Mouse (Mus musculus) MEL (cell line): ENCODE results near the gene Gnat2. TPM values are rescaled to one million over a fixed set of nuclear protein-coding genes. Genes with fewer than 3 reads are reported as not detected.

Experiments
- DNase-seq: peaks from one replicate; pipeline ENCODE4 v3.0.0; 2011; ENCODE audit warnings: low read depth, low spot score
- H3K27ac ChIP-seq: 2 replicates; pipeline ENCODE4 v1.5.1; 2012; ENCODE audit warnings: low read depth, mild to moderate bottlenecking, control low read depth, low read length, moderate library complexity; ENCODE audit not compliant: control insufficient read depth
- H3K27me3 ChIP-seq, 2 experiments: fragments of 150-350 bp in 1 of 2; sonication (generic) in 1 of 2; 2 replicates each; pipeline ENCODE4 v1.6.1; 2012; ENCODE audit warnings: low read length in 2 of 2, mild to moderate bottlenecking in 2 of 2, improper control_type of control experiment in 1 of 2, moderate library complexity in 1 of 2; ENCODE audit not compliant: insufficient read depth in 2 of 2, control insufficient read depth in 1 of 2
- H3K36me3 ChIP-seq, 2 experiments: 2 replicates each; pipeline ENCODE4 v1.6.1; 2012 to 2014; ENCODE audit warnings: low read length in 2 of 2, improper control_type of control experiment in 1 of 2, inconsistent platforms in 1 of 2, mild to moderate bottlenecking in 1 of 2; ENCODE audit not compliant: insufficient read depth in 2 of 2, control insufficient read depth in 1 of 2
- H3K4me1 ChIP-seq, 2 experiments: fragments of 150-350 bp in 1 of 2; sonication (generic) in 1 of 2; 2 replicates each; pipeline ENCODE4 v1.6.1; 2012; ENCODE audit warnings: low read length in 2 of 2, improper control_type of control experiment in 1 of 2, mild to moderate bottlenecking in 1 of 2; ENCODE audit not compliant: insufficient read depth in 2 of 2, control insufficient read depth in 1 of 2
- H3K4me3 ChIP-seq, 2 experiments: fragments of 150-350 bp in 1 of 2; sonication (generic) in 1 of 2; 2 replicates each; pipeline ENCODE4 v1.5.1; 2012; ENCODE audit warnings: low read depth in 2 of 2, low read length in 2 of 2, mild to moderate bottlenecking in 2 of 2, moderate library complexity in 2 of 2, control low read depth in 1 of 2, improper control_type of control experiment in 1 of 2; ENCODE audit not compliant: control insufficient read depth in 1 of 2, insufficient read depth in 1 of 2
- H3K79me2 ChIP-seq: 2 replicates; pipeline ENCODE4 v1.6.1; 2012; ENCODE audit warnings: mild to moderate bottlenecking, low read length, moderate library complexity; ENCODE audit not compliant: control insufficient read depth, poor library complexity, insufficient read depth
- H3K9ac ChIP-seq: 2 replicates; pipeline ENCODE4 v1.6.1; 2012; ENCODE audit warnings: low read depth, mild to moderate bottlenecking, control low read depth, low read length, moderate library complexity; ENCODE audit not compliant: control insufficient read depth, poor library complexity, severe bottlenecking
- H3K9me3 ChIP-seq: fragments of 150-350 bp; sonication (generic); replicated peaks from 2 replicates; pipeline ENCODE4 v1.6.1; 2012; ENCODE audit warnings: mild to moderate bottlenecking, low read length, improper control_type of control experiment, moderate library complexity; ENCODE audit not compliant: insufficient read depth
- BHLHE40 ChIP-seq: IDR thresholded peaks from 2 replicates; pipeline ENCODE4 v1.6.1; 2012; ENCODE audit warnings: low read depth, mild to moderate bottlenecking, inconsistent platforms, low read length, improper control_type of control experiment, borderline replicate concordance
- EP300 ChIP-seq, 2 experiments: IDR thresholded peaks; 2 replicates each; pipeline ENCODE4 v1.6.1; 2011; ENCODE audit warnings: improper control_type of control experiment in 2 of 2, low read length in 2 of 2, low read depth in 1 of 2, mild to moderate bottlenecking in 1 of 2
- ETS1 ChIP-seq: IDR thresholded peaks from 2 replicates; pipeline ENCODE4 v1.6.1; 2012; ENCODE audit warnings: low read depth, mild to moderate bottlenecking, inconsistent platforms, low read length, improper control_type of control experiment, moderate library complexity
- GABPA ChIP-seq: IDR thresholded peaks from 2 replicates; pipeline ENCODE4 v1.6.1; 2012; ENCODE audit warnings: low read depth, mild to moderate bottlenecking, inconsistent platforms, low read length, improper control_type of control experiment, moderate library complexity
- GATA1 ChIP-seq: IDR thresholded peaks from 2 replicates; pipeline ENCODE4 v1.6.1; 2011; ENCODE audit warnings: low read depth, low read length, improper control_type of control experiment
- MAFK ChIP-seq: IDR thresholded peaks from 2 replicates; pipeline ENCODE4 v1.6.1; 2011; ENCODE audit warnings: low read depth, mild to moderate bottlenecking, low read length, improper control_type of control experiment, borderline replicate concordance
- MEF2A ChIP-seq: IDR thresholded peaks from 2 replicates; pipeline ENCODE4 v1.6.1; 2014; ENCODE audit warnings: low read depth, mild to moderate bottlenecking, inconsistent platforms, low read length, improper control_type of control experiment; ENCODE audit not compliant: poor library complexity, insufficient replicate concordance, severe bottlenecking; ENCODE audit errors: extremely low read depth
- MYC ChIP-seq: IDR thresholded peaks from 2 replicates; pipeline ENCODE4 v1.6.1; 2011; ENCODE audit warnings: low read depth, mild to moderate bottlenecking, low read length, improper control_type of control experiment, moderate library complexity
- NELFE ChIP-seq: IDR thresholded peaks from 2 replicates; pipeline ENCODE4 v1.6.1; 2011; ENCODE audit warnings: low read depth, low read length, improper control_type of control experiment
- RAD21 ChIP-seq: IDR thresholded peaks from 2 replicates; pipeline ENCODE4 v1.6.1; 2011; ENCODE audit warnings: mild to moderate bottlenecking, low read depth, low read length, improper control_type of control experiment
- RCOR1 ChIP-seq: IDR thresholded peaks from 2 replicates; pipeline ENCODE4 v1.6.1; 2012; ENCODE audit warnings: low read depth, mild to moderate bottlenecking, inconsistent platforms, low read length, improper control_type of control experiment
- TBP ChIP-seq: IDR thresholded peaks from 2 replicates; pipeline ENCODE4 v1.8.0; 2011; ENCODE audit warnings: low read depth, low read length, improper control_type of control experiment
- TCF12 ChIP-seq: IDR thresholded peaks from 2 replicates; pipeline ENCODE4 v1.6.1; 2014; ENCODE audit warnings: low read depth, mild to moderate bottlenecking, inconsistent platforms, low read length, improper control_type of control experiment, moderate library complexity
- UBTF ChIP-seq: IDR thresholded peaks from 2 replicates; pipeline ENCODE4 v1.6.1; 2012; ENCODE audit warnings: low read depth, mild to moderate bottlenecking, inconsistent platforms, low read length, improper control_type of control experiment, moderate library complexity, borderline replicate concordance; ENCODE audit not compliant: insufficient read depth
- USF2 ChIP-seq, 2 experiments: IDR thresholded peaks; 2 replicates each; pipeline ENCODE4 v1.6.1; 2011 to 2012; ENCODE audit warnings: improper control_type of control experiment in 2 of 2, low read length in 2 of 2, borderline replicate concordance in 1 of 2, inconsistent platforms in 1 of 2, low read depth in 1 of 2, mild to moderate bottlenecking in 1 of 2; ENCODE audit not compliant: insufficient read depth in 1 of 2
- ZMIZ1 ChIP-seq: IDR thresholded peaks from 2 replicates; pipeline ENCODE4 v1.6.1; 2012; ENCODE audit warnings: low read depth, mild to moderate bottlenecking, inconsistent platforms, low read length, improper control_type of control experiment, moderate library complexity
- ZNF384 ChIP-seq: IDR thresholded peaks from 2 replicates; pipeline ENCODE4 v1.6.1; 2012; ENCODE audit warnings: low read depth, mild to moderate bottlenecking, inconsistent platforms, low read length, improper control_type of control experiment
- polyA plus RNA-seq, 2 experiments: library from polyadenylated mRNA; stranded (reverse) in 1 of 2; unstranded in 1 of 2; fragments of >175 nt in 1 of 2; fragments of >200 nt in 1 of 2; gene quantifications; 2 replicates each; pipeline versions ENCODE4 v1.2.1 to v1.2.4; 2012; ENCODE audit warnings: low replicate concordance in 2 of 2, low read depth in 1 of 2; ENCODE audit not compliant: insufficient read length in 2 of 2, insufficient read depth in 1 of 2, missing spikeins in 1 of 2
- total RNA-seq: library from RNA; depleted of rRNA; stranded (reverse); fragments of 300-350 nt; gene quantifications from 2 replicates; pipeline ENCODE4 v1.2.3, GENCODE M21; 2012

Gene Gnat2
- total and polyA plus RNA-seq, 3 experiments = 4.7 to 12.4 TPM; not detected in 1

DNA sequence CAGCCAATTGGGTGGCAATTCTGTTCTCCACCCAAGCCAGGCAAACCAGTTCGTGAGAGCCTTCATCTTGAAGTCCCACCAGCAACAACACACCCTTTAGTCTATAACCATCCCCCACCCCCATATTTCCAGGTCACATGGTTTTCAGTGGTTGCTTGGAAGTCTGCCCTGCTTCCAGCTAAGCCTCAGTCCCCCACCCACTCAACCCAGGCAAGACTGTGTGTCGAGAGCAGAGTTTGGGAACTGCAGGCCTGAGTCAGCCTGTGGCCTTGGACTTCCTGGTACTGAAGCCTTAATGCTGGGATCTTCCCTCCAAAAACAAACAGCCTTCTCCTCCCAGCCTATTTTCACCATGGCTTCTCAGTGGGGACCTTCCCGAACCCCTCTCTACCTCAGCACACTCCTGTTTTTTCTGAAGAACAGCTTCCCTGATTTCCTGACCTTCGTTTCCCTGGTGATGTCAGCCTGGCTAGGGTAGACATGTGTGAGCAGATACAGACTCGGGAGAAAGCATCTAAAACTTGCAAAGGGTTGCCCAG is 3.7 kb upstream of the Gnat2 start:
- Histone ChIP-seq H3K4me1 (peaks cover 4 to 33% of the 10 kb centered on the region in 2 experiments; a peak in 3 of 4 replicates), H3K9me3 (no peaks in the 10 kb centered on the region), H3K79me2 (peaks cover 28% of the 10 kb centered on the region), H3K27me3 (no peaks in the 10 kb centered on the region), H3K4me3 (no peak overlapping the region), H3K27ac (no peak overlapping the region), H3K36me3 (peaks cover 0 to 23% of the 10 kb centered on the region in 2 experiments; a peak in 3 of 4 replicates), H3K9ac (no peak overlapping the region)
- TF ChIP-seq UBTF = no peak
- no peak for TF ChIP-seq EP300 (IDR thresholded peaks at IDR 0.05; ENCODE audit: low read depth in 1 of 2, low read length in 2 of 2)
- no peak for TF ChIP-seq MAFK
- no peak for DNase-seq

DNA sequence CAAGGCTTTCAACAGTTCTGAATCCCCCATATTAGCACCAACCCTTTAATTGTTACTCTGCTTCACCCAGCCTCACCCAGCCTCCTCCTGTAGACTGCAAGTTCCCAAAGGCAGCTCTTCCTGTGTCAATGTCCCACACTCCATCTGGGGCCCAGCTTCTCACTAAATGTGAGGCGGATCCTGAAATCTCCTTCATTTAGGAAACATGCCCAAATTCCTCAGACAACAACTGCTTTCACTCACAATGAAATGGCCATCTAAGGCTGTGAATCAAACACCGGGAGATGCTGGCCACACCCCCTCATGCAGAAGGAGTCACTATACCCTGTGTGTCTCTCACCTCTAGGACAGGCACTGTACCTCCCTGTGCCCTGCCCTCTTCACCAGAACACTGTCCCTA is 2.7 kb upstream of the Gnat2 start:
- H3K9ac ChIP-seq = no peak overlapping the region
- no peak for TF ChIP-seq USF2 (IDR thresholded peaks at IDR 0.05; ENCODE audit: borderline replicate concordance in 1 of 2, insufficient read depth in 1 of 2, low read depth in 1 of 2, low read length in 2 of 2)
- TF ChIP-seq MYC = no peak
- no peak for TF ChIP-seq ZNF384
- no peak for TF ChIP-seq ZMIZ1
- TF ChIP-seq TBP = no peak
- TF ChIP-seq RAD21 = no peak
- TF ChIP-seq NELFE = no peak
- no peak for TF ChIP-seq ETS1
- TF ChIP-seq RCOR1 = no peak
- no peak for TF ChIP-seq MEF2A
- TF ChIP-seq GATA1 = no peak
- no peak for TF ChIP-seq GABPA
- TF ChIP-seq MAFK = no peak
- no peak for TF ChIP-seq TCF12
- no peak for TF ChIP-seq BHLHE40
- TF ChIP-seq, all 39 proteins: peak for 0
- Histone ChIP-seq H3K4me1 (peaks cover 6 to 30% of the 10 kb centered on the region in 2 experiments), H3K27me3 (no peaks in the 10 kb centered on the region), H3K79me2 (peaks cover 18% of the 10 kb centered on the region), H3K36me3 (peaks cover 0 to 22% of the 10 kb centered on the region in 2 experiments; a peak in 3 of 4 replicates), H3K9me3 (no peaks in the 10 kb centered on the region), H3K27ac (no peak overlapping the region), H3K4me3 (no peak overlapping the region)
- no peak for DNase-seq
